Mouse (Mus musculus): ENCODE data around the gene Mia3.
A peak's percentile ranks its signal among the peaks of the same experiment; 100 is the strongest.
"Not testable (repeated sequence)": the region's sequence is repeated elsewhere in the genome, so short reads cannot be mapped to it uniquely, and the experiment has no call there.

Mia3 gene

GRCm38 (mm10) chr1:183344886-183345816 is 24.2 kb downstream of the Mia3 start:
- DNase-seq = peak; percentile 90 to 91

GRCm38 (mm10) chr1:183342902-183343301 is 26.5 kb downstream of the Mia3 start:
- DNase-seq = not testable (repeated sequence)

- no peak for DNase-seq
Measured at GRCm38 (mm10) chr1:183327171-183327570, 42.2 kb downstream of the Mia3 start.

GRCm38 (mm10) chr1:183324433-183324832 is 44.9 kb downstream of the Mia3 start:
- no peak for DNase-seq

GRCm38 (mm10) chr1:183323923-183324322 is 45.4 kb downstream of the Mia3 start:
- no peak for DNase-seq

- DNase-seq = not testable (repeated sequence)
Measured at GRCm38 (mm10) chr1:183322496-183322895, 46.9 kb downstream of the Mia3 start.

GRCm38 (mm10) chr1:183320708-183321107 is 48.6 kb downstream of the Mia3 start:
- no peak for DNase-seq

- peak in 1 of 2 experiments; percentile 36 for DNase-seq
Measured at GRCm38 (mm10) chr1:183315783-183316182, 53.6 kb downstream of the Mia3 start.

- DNase-seq = no peak
Measured at GRCm38 (mm10) chr1:183312076-183312475, 57.3 kb downstream of the Mia3 start.

GRCm38 (mm10) chr1:183309601-183310000 is 59.8 kb downstream of the Mia3 start:
- DNase-seq = not testable (repeated sequence)

- no peak for DNase-seq
Measured at GRCm38 (mm10) chr1:183308476-183308875, 60.9 kb downstream of the Mia3 start.

GRCm38 (mm10) chr1:183307555-183307954 is 61.8 kb downstream of the Mia3 start:
- no peak for DNase-seq

GRCm38 (mm10) chr1:183299161-183299560 is 70.2 kb downstream of the Mia3 start:
- DNase-seq = peak; percentile 81 to 88

- no peak for DNase-seq
Measured at GRCm38 (mm10) chr1:183297886-183298489, 71.4 kb downstream of the Mia3 start.

GRCm38 (mm10) chr1:183297473-183297885 is 71.9 kb downstream of the Mia3 start:
- peak in 1 of 2 experiments; percentile 59 for DNase-seq

- peak; percentile 96 to 97 for DNase-seq
Measured at GRCm38 (mm10) chr1:183296877-183297383, 72.4 kb downstream of the Mia3 start, which contains the start of gene Brox. Brox (minus strand) TSS chr1:183297269.

- peak in 1 of 2 experiments; percentile 56 for DNase-seq
Measured at GRCm38 (mm10) chr1:183296465-183296864, 72.9 kb downstream of the Mia3 start, which contains the start of gene Aida. Aida (plus strand) TSS chr1:183296590.

GRCm38 (mm10) chr1:183289576-183289975 is 79.8 kb downstream of the Mia3 start:
- DNase-seq = no peak

- no peak for DNase-seq
Measured at GRCm38 (mm10) chr1:183288351-183288750, 81.0 kb downstream of the Mia3 start.

Data from cerebellum, postnatal 14 days (tissue).